Mouse (Mus musculus) telencephalon, adult 2 months (tissue): ENCODE data around the gene Hrh2.
A peak's percentile ranks its signal among the peaks of the same experiment; 100 is the strongest.

Source experiments
- DNase-seq: peaks from one replicate; pipeline ENCODE4 v3.0.0-alpha.2; 2011; ENCODE audit warnings: low read depth, low spot score

Hrh2 gene

GRCm38 (mm10) chr13:54263641-54264040 is 71.7 kb downstream of the Hrh2 start:
- no peak for DNase-seq

GRCm38 (mm10) chr13:54266472-54266871 is 74.5 kb downstream of the Hrh2 start:
- DNase-seq, result no peak

- no peak for DNase-seq
Measured at GRCm38 (mm10) chr13:54269087-54269486, 77.2 kb downstream of the Hrh2 start.

GRCm38 (mm10) chr13:54269628-54270027 is 77.7 kb downstream of the Hrh2 start:
- DNase-seq, result peak; percentile 89

GRCm38 (mm10) chr13:54272076-54272475 is 80.1 kb downstream of the Hrh2 start:
- DNase-seq, result no peak

- DNase-seq, result peak; percentile 82
Measured at GRCm38 (mm10) chr13:54277406-54277805, 85.5 kb downstream of the Hrh2 start.

- no peak for DNase-seq
Measured at GRCm38 (mm10) chr13:54280366-54280765, 88.4 kb downstream of the Hrh2 start.

GRCm38 (mm10) chr13:54281149-54281548 is 89.2 kb downstream of the Hrh2 start:
- no peak for DNase-seq

- no peak for DNase-seq
Measured at GRCm38 (mm10) chr13:54281623-54282022, 89.7 kb downstream of the Hrh2 start.

- no peak for DNase-seq
Measured at GRCm38 (mm10) chr13:54282149-54282860, 90.4 kb downstream of the Hrh2 start.

GRCm38 (mm10) chr13:54282861-54283206 is 90.9 kb downstream of the Hrh2 start:
- DNase-seq, result no peak
